Mouse (Mus musculus) cortical plate, adult 2 months (tissue): ENCODE results near the gene Nck2.

ENCODE experiments used
- CTCF ChIP-seq: fragments of 200-500 bp; IDR thresholded peaks from 2 replicates; pipeline ENCODE4 v1.5.1; 2011; ENCODE audit warnings: mild to moderate bottlenecking, control low read depth, low read length; ENCODE audit not compliant: insufficient read depth; ENCODE audit errors: extremely low read depth
- POLR2A ChIP-seq: fragments of 200-500 bp; IDR thresholded peaks from 2 replicates; pipeline ENCODE4 v1.6.1; 2011; ENCODE audit warnings: mild to moderate bottlenecking, low read length, control low read depth; ENCODE audit not compliant: insufficient read depth; ENCODE audit errors: extremely low read depth

GRCm38 (mm10) chr1:43594738-43595137 is 150.4 kb downstream of the Nck2 start:
- no peak for TF ChIP-seq POLR2A
- TF ChIP-seq CTCF = no peak
